Mouse (Mus musculus) MEL (cell line): ENCODE results near the gene Crat. TPM values are rescaled to one million over a fixed set of nuclear protein-coding genes. Genes with fewer than 3 reads are reported as not detected.

Source experiments
- DNase-seq: peaks from one replicate; pipeline ENCODE4 v3.0.0; 2011; ENCODE audit warnings: low read depth, low spot score
- H3K27ac ChIP-seq: 2 replicates; pipeline ENCODE4 v1.5.1; 2012; ENCODE audit warnings: low read depth, mild to moderate bottlenecking, control low read depth, low read length, moderate library complexity; ENCODE audit not compliant: control insufficient read depth
- H3K27me3 ChIP-seq, 2 experiments: fragments of 150-350 bp in 1 of 2; sonication (generic) in 1 of 2; 2 replicates each; pipeline ENCODE4 v1.6.1; 2012; ENCODE audit warnings: low read length in 2 of 2, mild to moderate bottlenecking in 2 of 2, improper control_type of control experiment in 1 of 2, moderate library complexity in 1 of 2; ENCODE audit not compliant: insufficient read depth in 2 of 2, control insufficient read depth in 1 of 2
- H3K36me3 ChIP-seq, 2 experiments: 2 replicates each; pipeline ENCODE4 v1.6.1; 2012 to 2014; ENCODE audit warnings: low read length in 2 of 2, improper control_type of control experiment in 1 of 2, inconsistent platforms in 1 of 2, mild to moderate bottlenecking in 1 of 2; ENCODE audit not compliant: insufficient read depth in 2 of 2, control insufficient read depth in 1 of 2
- H3K4me1 ChIP-seq, 2 experiments: fragments of 150-350 bp in 1 of 2; sonication (generic) in 1 of 2; 2 replicates each; pipeline ENCODE4 v1.6.1; 2012; ENCODE audit warnings: low read length in 2 of 2, improper control_type of control experiment in 1 of 2, mild to moderate bottlenecking in 1 of 2; ENCODE audit not compliant: insufficient read depth in 2 of 2, control insufficient read depth in 1 of 2
- H3K4me3 ChIP-seq, 2 experiments: fragments of 150-350 bp in 1 of 2; sonication (generic) in 1 of 2; 2 replicates each; pipeline ENCODE4 v1.5.1; 2012; ENCODE audit warnings: low read depth in 2 of 2, low read length in 2 of 2, mild to moderate bottlenecking in 2 of 2, moderate library complexity in 2 of 2, control low read depth in 1 of 2, improper control_type of control experiment in 1 of 2; ENCODE audit not compliant: control insufficient read depth in 1 of 2, insufficient read depth in 1 of 2
- H3K79me2 ChIP-seq: 2 replicates; pipeline ENCODE4 v1.6.1; 2012; ENCODE audit warnings: mild to moderate bottlenecking, low read length, moderate library complexity; ENCODE audit not compliant: control insufficient read depth, poor library complexity, insufficient read depth
- H3K9ac ChIP-seq: 2 replicates; pipeline ENCODE4 v1.6.1; 2012; ENCODE audit warnings: low read depth, mild to moderate bottlenecking, control low read depth, low read length, moderate library complexity; ENCODE audit not compliant: control insufficient read depth, poor library complexity, severe bottlenecking
- H3K9me3 ChIP-seq: fragments of 150-350 bp; sonication (generic); replicated peaks from 2 replicates; pipeline ENCODE4 v1.6.1; 2012; ENCODE audit warnings: mild to moderate bottlenecking, low read length, improper control_type of control experiment, moderate library complexity; ENCODE audit not compliant: insufficient read depth
- BHLHE40 ChIP-seq: IDR thresholded peaks from 2 replicates; pipeline ENCODE4 v1.6.1; 2012; ENCODE audit warnings: low read depth, mild to moderate bottlenecking, inconsistent platforms, low read length, improper control_type of control experiment, borderline replicate concordance
- CHD1 ChIP-seq: IDR thresholded peaks from 2 replicates; pipeline ENCODE4 v1.6.1; 2012; ENCODE audit warnings: low read depth, mild to moderate bottlenecking, inconsistent platforms, low read length, improper control_type of control experiment
- CHD2 ChIP-seq: IDR thresholded peaks from 2 replicates; pipeline ENCODE4 v1.6.1; 2011; ENCODE audit warnings: low read length, improper control_type of control experiment
- E2F4 ChIP-seq: IDR thresholded peaks from 2 replicates; pipeline ENCODE4 v1.6.1; 2011; ENCODE audit warnings: low read depth, low read length, improper control_type of control experiment, borderline replicate concordance
- ELF1 ChIP-seq: IDR thresholded peaks from 2 replicates; pipeline ENCODE4 v1.6.1; 2014; ENCODE audit warnings: low read depth, mild to moderate bottlenecking, inconsistent platforms, low read length, improper control_type of control experiment, moderate library complexity
- EP300 ChIP-seq, 2 experiments: IDR thresholded peaks; 2 replicates each; pipeline ENCODE4 v1.6.1; 2011; ENCODE audit warnings: improper control_type of control experiment in 2 of 2, low read length in 2 of 2, low read depth in 1 of 2, mild to moderate bottlenecking in 1 of 2
- ETS1 ChIP-seq: IDR thresholded peaks from 2 replicates; pipeline ENCODE4 v1.6.1; 2012; ENCODE audit warnings: low read depth, mild to moderate bottlenecking, inconsistent platforms, low read length, improper control_type of control experiment, moderate library complexity
- GABPA ChIP-seq: IDR thresholded peaks from 2 replicates; pipeline ENCODE4 v1.6.1; 2012; ENCODE audit warnings: low read depth, mild to moderate bottlenecking, inconsistent platforms, low read length, improper control_type of control experiment, moderate library complexity
- GATA1 ChIP-seq: IDR thresholded peaks from 2 replicates; pipeline ENCODE4 v1.6.1; 2011; ENCODE audit warnings: low read depth, low read length, improper control_type of control experiment
- HCFC1 ChIP-seq: IDR thresholded peaks from 2 replicates; pipeline ENCODE4 v1.6.1; 2012; ENCODE audit warnings: low read depth, mild to moderate bottlenecking, inconsistent platforms, low read length, improper control_type of control experiment, moderate library complexity
- JUND ChIP-seq: IDR thresholded peaks from 2 replicates; pipeline ENCODE4 v1.6.1; 2011; ENCODE audit warnings: low read depth, mild to moderate bottlenecking, improper control_type of control experiment, low read length
- KAT2A ChIP-seq: conservative IDR thresholded peaks from 2 replicates; pipeline ENCODE4 v1.6.1; 2012; ENCODE audit warnings: low read depth, low read length, improper control_type of control experiment, inconsistent platforms
- MAFK ChIP-seq: IDR thresholded peaks from 2 replicates; pipeline ENCODE4 v1.6.1; 2011; ENCODE audit warnings: low read depth, mild to moderate bottlenecking, low read length, improper control_type of control experiment, borderline replicate concordance
- MAZ ChIP-seq: IDR thresholded peaks from 2 replicates; pipeline ENCODE4 v1.6.1; 2012; ENCODE audit warnings: low read depth, mild to moderate bottlenecking, inconsistent platforms, low read length, improper control_type of control experiment
- MXI1 ChIP-seq: IDR thresholded peaks from 2 replicates; pipeline ENCODE4 v1.6.1; 2011; ENCODE audit warnings: mild to moderate bottlenecking, low read depth, low read length, improper control_type of control experiment
- POLR2AphosphoS2 ChIP-seq: IDR thresholded peaks from 2 replicates; pipeline ENCODE4 v1.6.1; 2011; ENCODE audit warnings: low read length, improper control_type of control experiment
- POLR2AphosphoS5 ChIP-seq: IDR thresholded peaks from 2 replicates; pipeline ENCODE4 v1.6.1; 2012; ENCODE audit warnings: low read depth, borderline replicate concordance, mild to moderate bottlenecking, inconsistent platforms, low read length, moderate library complexity, mixed read lengths
- RCOR1 ChIP-seq: IDR thresholded peaks from 2 replicates; pipeline ENCODE4 v1.6.1; 2012; ENCODE audit warnings: low read depth, mild to moderate bottlenecking, inconsistent platforms, low read length, improper control_type of control experiment
- TAL1 ChIP-seq: IDR thresholded peaks from 2 replicates; pipeline ENCODE4 v1.6.1; 2012; ENCODE audit warnings: mild to moderate bottlenecking, inconsistent platforms, low read length, moderate library complexity, mixed read lengths
- USF1 ChIP-seq: IDR thresholded peaks from 2 replicates; pipeline ENCODE4 v1.6.1; 2014; ENCODE audit warnings: low read depth, mild to moderate bottlenecking, inconsistent platforms, low read length, improper control_type of control experiment, moderate library complexity
- USF2 ChIP-seq, 2 experiments: IDR thresholded peaks; 2 replicates each; pipeline ENCODE4 v1.6.1; 2011 to 2012; ENCODE audit warnings: improper control_type of control experiment in 2 of 2, low read length in 2 of 2, borderline replicate concordance in 1 of 2, inconsistent platforms in 1 of 2, low read depth in 1 of 2, mild to moderate bottlenecking in 1 of 2; ENCODE audit not compliant: insufficient read depth in 1 of 2
- ZC3H11A ChIP-seq: IDR thresholded peaks from 2 replicates; pipeline ENCODE4 v1.6.1; 2012; ENCODE audit warnings: low read depth, mild to moderate bottlenecking, inconsistent platforms, low read length, improper control_type of control experiment
- ZKSCAN1 ChIP-seq: IDR thresholded peaks from 2 replicates; pipeline ENCODE4 v1.6.1; 2012; ENCODE audit warnings: low read depth, mild to moderate bottlenecking, inconsistent platforms, low read length, improper control_type of control experiment, moderate library complexity
- polyA plus RNA-seq, 2 experiments: library from polyadenylated mRNA; stranded (reverse) in 1 of 2; unstranded in 1 of 2; fragments of >175 nt in 1 of 2; fragments of >200 nt in 1 of 2; gene quantifications; 2 replicates each; pipeline versions ENCODE4 v1.2.1 to v1.2.4; 2012; ENCODE audit warnings: low replicate concordance in 2 of 2, low read depth in 1 of 2; ENCODE audit not compliant: insufficient read length in 2 of 2, insufficient read depth in 1 of 2, missing spikeins in 1 of 2
- total RNA-seq: library from RNA; depleted of rRNA; stranded (reverse); fragments of 300-350 nt; gene quantifications from 2 replicates; pipeline ENCODE4 v1.2.3, GENCODE M21; 2012

The Crat gene
- total and polyA plus RNA-seq, 3 experiments, result 22.0 to 93.9 TPM; not detected in 1

- Histone ChIP-seq H3K27ac (no peak overlapping the region), H3K4me1 (no peaks in the 10 kb centered on the region), H3K79me2 (no peaks in the 10 kb centered on the region), H3K9ac (no peak overlapping the region), H3K27me3 (no peaks in the 10 kb centered on the region), H3K4me3 (no peak overlapping the region), H3K9me3 (no peaks in the 10 kb centered on the region), H3K36me3 (peaks cover 0 to 10% of the 10 kb centered on the region in 2 experiments; a peak in 2 of 4 replicates)
- TF ChIP-seq POLR2AphosphoS2, result no peak
- no peak for TF ChIP-seq MAZ
- DNase-seq, result no peak
Observed at GRCm38 (mm10) chr2:30440211-30440700, 24.6 kb upstream of the Crat start.

- no peak overlapping the region for H3K4me3 ChIP-seq
- DNase-seq, result no peak
- no peak overlapping the region for H3K27ac ChIP-seq
- H3K36me3 ChIP-seq, result peaks cover 0 to 10% of the 10 kb centered on the region in 2 experiments; a peak in 2 of 4 replicates
- H3K9me3 ChIP-seq, result no peaks in the 10 kb centered on the region
- H3K9ac ChIP-seq, result no peak overlapping the region
- H3K27me3 ChIP-seq, result no peaks in the 10 kb centered on the region
- TF ChIP-seq USF1 (no peak), ETS1 (no peak), MAFK (no peak), HCFC1 (no peak), BHLHE40 (no peak)
- H3K4me1 ChIP-seq, result no peaks in the 10 kb centered on the region
- H3K79me2 ChIP-seq, result no peaks in the 10 kb centered on the region
Observed at GRCm38 (mm10) chr2:30439631-30440030, 24.0 kb upstream of the Crat start.

- no peaks in the 10 kb centered on the region for H3K9me3 ChIP-seq
- H3K9ac ChIP-seq, result no peak overlapping the region
- no peak for DNase-seq
- H3K27ac ChIP-seq, result no peak overlapping the region
- H3K4me1 ChIP-seq, result no peaks in the 10 kb centered on the region
- H3K4me3 ChIP-seq, result no peak overlapping the region
- H3K36me3 ChIP-seq, result peaks cover 0 to 13% of the 10 kb centered on the region in 2 experiments; a peak in 2 of 4 replicates
- no peaks in the 10 kb centered on the region for H3K27me3 ChIP-seq
- no peaks in the 10 kb centered on the region for H3K79me2 ChIP-seq
- TF ChIP-seq USF2 (IDR thresholded peaks at IDR 0.05; ENCODE audit: borderline replicate concordance in 1 of 2, insufficient read depth in 1 of 2, low read depth in 1 of 2, low read length in 2 of 2), result no peak
- TF ChIP-seq ELF1, result no peak
- TF ChIP-seq BHLHE40, result no peak
- TF ChIP-seq POLR2AphosphoS5, result no peak
- TF ChIP-seq ZC3H11A, result no peak
- TF ChIP-seq GABPA, result no peak
- TF ChIP-seq CHD2, result no peak
- no peak for TF ChIP-seq CHD1
- no peak for TF ChIP-seq EP300 (IDR thresholded peaks at IDR 0.05; ENCODE audit: low read depth in 1 of 2, low read length in 2 of 2)
- TF ChIP-seq MAFK, result no peak
- no peak for TF ChIP-seq GATA1
- TF ChIP-seq HCFC1, result no peak
- no peak for TF ChIP-seq RCOR1
- no peak for TF ChIP-seq MXI1
- no peak for TF ChIP-seq ZKSCAN1
- no peak for TF ChIP-seq USF1
- no peak for TF ChIP-seq KAT2A
- TF ChIP-seq E2F4, result no peak
- no peak for TF ChIP-seq TAL1
- TF ChIP-seq JUND, result no peak
Observed at GRCm38 (mm10) chr2:30437791-30438190, 22.2 kb upstream of the Crat start.
